Mouse (Mus musculus) embryonic facial prominence, embryonic 15.5 days (tissue): ENCODE results near the gene Ube2s. TPM values are rescaled to one million over a fixed set of nuclear protein-coding genes. Genes with fewer than 3 reads are reported as not detected.
"Not testable (repeated sequence)": the region's sequence is repeated elsewhere in the genome, so short reads cannot be mapped to it uniquely, and the experiment has no call there.

Experiments used
- ATAC-seq: fragments of 200-750 bp; cut with Nextera tagmentation; 2 replicates; pipeline ENCODE4 v1.8.0; 2017; ENCODE audit warnings: low read depth, moderate TSS enrichment; ENCODE audit not compliant: insufficient number of reproducible peaks, low FRiP score, low TSS enrichment
- H3K27ac ChIP-seq: fragments of 300-500 bp; sonication (generic); replicated peaks from 2 replicates; pipeline ENCODE4 v1.5.1; 2015; ENCODE audit warnings: mild to moderate bottlenecking, inconsistent platforms
- H3K27me3 ChIP-seq: fragments of 300-500 bp; sonication (generic); 2 replicates; pipeline ENCODE4 v1.6.1; 2015; ENCODE audit warnings: inconsistent platforms
- H3K36me3 ChIP-seq: fragments of 300-500 bp; sonication (generic); 2 replicates; pipeline ENCODE4 v1.6.1; 2015; ENCODE audit warnings: mild to moderate bottlenecking, inconsistent platforms
- H3K4me1 ChIP-seq: fragments of 300-500 bp; sonication (generic); 2 replicates; pipeline ENCODE4 v1.6.1; 2015; ENCODE audit warnings: inconsistent platforms
- H3K4me2 ChIP-seq: fragments of 300-500 bp; sonication (generic); replicated peaks from 2 replicates; pipeline ENCODE4 v1.6.1; 2015; ENCODE audit warnings: mild to moderate bottlenecking, inconsistent platforms
- H3K4me3 ChIP-seq: fragments of 300-500 bp; sonication (generic); replicated peaks from 2 replicates; pipeline ENCODE4 v1.5.1; 2015; ENCODE audit warnings: mild to moderate bottlenecking, inconsistent platforms
- H3K9ac ChIP-seq: fragments of 300-500 bp; sonication (generic); 2 replicates; pipeline ENCODE4 v1.6.1; 2015; ENCODE audit warnings: inconsistent platforms
- H3K9me3 ChIP-seq: fragments of 300-500 bp; sonication (generic); replicated peaks from 2 replicates; pipeline ENCODE4 v1.6.1; 2016; ENCODE audit warnings: inconsistent platforms
- WGBS: fragments of 180-500 bp; shearing (Covaris S2); methylation state at CpG from one replicate; pipeline ENCODE4 v1.1.7; 2015; 5-methylcytosine and 5-hydroxymethylcytosine counted together
- polyA plus RNA-seq: library from polyadenylated mRNA; unstranded; fragments of >200 nt; fragmentation: Nextera tagmentation; extraction: Ambion mirVana; gene quantifications from 2 replicates; pipeline ENCODE4 v1.2.1, GENCODE M21; 2015

The Ube2s gene
- polyA plus RNA-seq, 1 experiment from 2014 or later: 351 TPM

- Histone ChIP-seq H3K9ac (no peak overlapping the region), H3K27me3 (no peaks in the 10 kb centered on the region), H3K27ac (no peak overlapping the region), H3K4me3 (no peak overlapping the region), H3K4me2 (no peak overlapping the region), H3K4me1 (peaks cover 6% of the 10 kb centered on the region; the same call in 1 of the 2 replicates), H3K9me3 (no peaks in the 10 kb centered on the region), H3K36me3 (no peaks in the 10 kb centered on the region)
- ATAC-seq: no peak
Observed at GRCm38 (mm10) chr7:4816559-4816958, 4.2 kb upstream of the Ube2s start.

DNA sequence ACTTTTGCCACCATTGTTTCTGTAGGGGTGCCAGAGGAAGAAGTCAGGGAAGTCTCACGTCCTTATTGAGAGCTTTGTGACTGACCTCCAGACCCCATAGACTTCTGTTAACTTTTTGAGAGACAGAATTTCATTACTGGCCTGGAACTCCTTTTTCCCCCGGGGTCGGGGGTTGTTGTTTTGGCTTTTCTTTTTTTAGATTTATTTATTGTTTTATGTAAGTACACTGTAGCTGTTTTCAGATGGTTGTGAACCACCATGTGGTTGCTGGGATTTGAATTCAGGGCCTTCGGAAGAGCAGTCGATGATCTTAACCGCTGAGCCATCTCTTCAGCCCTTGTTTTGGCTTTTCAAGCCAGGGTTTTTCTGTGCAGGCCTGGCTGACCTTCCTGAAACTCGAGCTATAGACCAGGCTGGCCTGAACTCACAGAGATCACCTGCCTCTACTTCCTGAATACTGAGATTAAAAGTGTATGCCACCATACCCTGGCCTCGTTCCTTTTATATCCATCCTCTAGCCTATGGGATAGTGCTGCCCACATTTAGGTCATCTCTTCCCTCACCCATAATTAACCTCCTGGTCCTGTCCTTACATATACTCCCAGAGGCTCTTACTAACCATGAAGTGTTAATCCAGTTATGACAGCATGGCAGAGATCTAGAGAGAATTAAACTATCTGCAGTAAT, 858 bp upstream of the Ube2s start:
- peaks cover 28% of the 10 kb centered on the region; the same call in 1 of the 2 replicates for H3K36me3 ChIP-seq
- WGBS: 20% methylated on average over 8 of the region's 8 CpGs
- ATAC-seq: no peak

DNA sequence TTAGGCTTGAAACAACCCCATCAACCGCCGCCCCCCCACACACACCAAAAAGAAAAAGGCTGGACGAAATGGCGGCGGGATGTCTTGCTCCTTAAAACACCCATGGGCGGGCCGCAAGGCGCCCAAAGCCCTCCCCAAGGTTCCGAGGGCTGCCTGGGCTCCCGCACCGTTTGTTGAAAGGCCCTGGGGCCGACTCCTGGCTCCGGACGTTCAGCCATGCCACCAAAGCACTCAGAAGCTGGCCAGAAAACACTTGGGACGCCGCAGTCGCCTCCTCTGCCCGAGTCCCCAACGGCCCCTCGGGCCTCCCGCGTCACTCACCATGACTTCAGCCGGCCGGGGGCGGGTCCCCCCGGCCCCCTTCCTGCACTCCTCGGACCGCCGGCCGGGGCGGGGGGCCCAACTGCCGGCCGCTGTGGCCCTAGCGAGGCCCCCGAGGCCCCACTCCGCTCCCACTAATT, 518 bp downstream of the Ube2s start:
- no peaks in the 10 kb centered on the region for H3K27me3 ChIP-seq
- WGBS: 2% methylated on average over 33 of the region's 36 CpGs
- H3K4me2 ChIP-seq: peak overlapping the region; percentile 72
- peaks cover 37% of the 10 kb centered on the region for H3K36me3 ChIP-seq
- peak overlapping the region; percentile 95 for H3K9ac ChIP-seq
- H3K27ac ChIP-seq: peak overlapping the region; percentile 97
- H3K4me3 ChIP-seq: peak overlapping the region; percentile 98
- ATAC-seq: no peak; the same call in 1 of the 2 replicates
- H3K9me3 ChIP-seq: no peaks in the 10 kb centered on the region
- peaks cover 30% of the 10 kb centered on the region for H3K4me1 ChIP-seq

More for the DNA sequence above, 858 bp upstream of the Ube2s start:
- Histone ChIP-seq H3K27me3 (no peaks in the 10 kb centered on the region), H3K4me3 (peak overlapping the region; percentile 98), H3K27ac (peak overlapping the region; percentile 97), H3K9ac (peak overlapping the region; percentile 39), H3K4me1 (peaks cover 30% of the 10 kb centered on the region), H3K9me3 (no peaks in the 10 kb centered on the region), H3K4me2 (peak overlapping the region; percentile 72)

GRCm38 (mm10) chr7:4811131-4811530, 1.3 kb downstream of the Ube2s start:
- Histone ChIP-seq H3K9ac (peak overlapping the region; percentile 95), H3K36me3 (peaks cover 45% of the 10 kb centered on the region), H3K4me1 (peaks cover 30% of the 10 kb centered on the region), H3K4me3 (peak overlapping the region; percentile 98), H3K4me2 (peak overlapping the region; percentile 72)
- not testable (repeated sequence) for H3K9me3 ChIP-seq, ATAC-seq, H3K27ac ChIP-seq, H3K27me3 ChIP-seq
- 30% methylated on average over 10 of the region's 10 CpGs for WGBS

GRCm38 (mm10) chr7:4806716-4807115, 5.7 kb downstream of the Ube2s start:
- no peak for ATAC-seq
- H3K4me3 ChIP-seq: no peak overlapping the region
- H3K9ac ChIP-seq: no peak overlapping the region
- peaks cover 64% of the 10 kb centered on the region for H3K36me3 ChIP-seq
- H3K9me3 ChIP-seq: no peaks in the 10 kb centered on the region
- no peak overlapping the region for H3K27ac ChIP-seq
- H3K4me2 ChIP-seq: no peak overlapping the region
- H3K4me1 ChIP-seq: peaks cover 24% of the 10 kb centered on the region
- WGBS: 89% methylated on average over 7 of the region's 7 CpGs
- no peaks in the 10 kb centered on the region for H3K27me3 ChIP-seq

DNA sequence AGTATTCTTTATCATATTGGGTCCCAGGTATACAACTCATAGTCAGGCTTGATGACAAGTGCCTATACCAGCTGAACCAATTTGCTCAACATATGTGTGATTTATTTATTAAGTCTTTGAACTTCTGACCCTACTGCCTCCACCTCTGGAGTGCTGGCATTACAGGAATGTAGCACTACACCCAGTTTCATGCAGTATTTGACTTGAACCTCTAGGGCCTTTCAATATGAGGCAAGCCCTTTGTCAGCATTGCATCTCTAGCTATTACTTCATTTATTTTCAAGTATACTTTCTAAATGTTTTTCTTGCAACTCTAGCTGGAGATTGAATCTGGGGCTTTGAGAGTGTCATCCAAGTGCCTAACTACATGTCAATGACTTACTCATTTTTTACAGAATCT, 10.1 kb downstream of the Ube2s start:
- no peak overlapping the region for H3K4me2 ChIP-seq
- no peak overlapping the region for H3K4me3 ChIP-seq
- H3K36me3 ChIP-seq: peaks cover 42% of the 10 kb centered on the region
- no peaks in the 10 kb centered on the region for H3K4me1 ChIP-seq
- no peaks in the 10 kb centered on the region for H3K9me3 ChIP-seq
- no peak for ATAC-seq
- no peak overlapping the region for H3K27ac ChIP-seq
- H3K27me3 ChIP-seq: no peaks in the 10 kb centered on the region
- no peak overlapping the region for H3K9ac ChIP-seq

DNA sequence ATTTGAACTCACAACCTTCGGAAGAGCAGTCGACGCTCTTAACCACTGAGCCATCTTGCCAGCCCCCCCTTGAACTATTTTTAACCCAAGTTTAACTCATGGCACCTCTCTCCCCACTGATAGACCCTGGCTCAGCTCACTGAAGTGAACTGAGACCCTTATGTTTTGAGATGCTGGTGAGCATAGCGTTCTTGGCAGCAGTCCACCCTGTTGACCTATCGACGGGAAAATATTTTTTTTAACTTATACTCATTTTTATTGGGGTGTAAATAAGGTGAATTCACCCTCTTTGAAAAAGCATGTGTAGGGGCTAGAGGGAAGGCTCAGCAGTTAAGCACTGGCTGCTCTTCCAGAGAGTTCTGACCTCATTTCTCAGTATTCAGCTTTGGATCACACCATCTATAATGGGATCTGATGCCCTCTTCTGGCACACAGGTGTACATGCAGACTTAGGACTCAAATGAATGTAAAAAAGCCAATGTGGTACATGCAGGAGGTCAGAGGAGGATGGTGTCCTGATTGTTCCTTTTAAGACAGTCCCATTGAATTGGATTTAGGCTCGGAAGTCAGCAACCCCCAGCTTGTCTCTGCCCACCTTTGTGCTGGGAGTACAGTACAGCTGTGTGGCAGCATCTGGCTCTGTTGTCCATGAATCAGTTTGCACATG, 16.5 kb downstream of the Ube2s start:
- H3K27me3 ChIP-seq: no peaks in the 10 kb centered on the region
- 64% methylated on average over 7 of the region's 7 CpGs for whole genome bisulfite sequencing

DNA sequence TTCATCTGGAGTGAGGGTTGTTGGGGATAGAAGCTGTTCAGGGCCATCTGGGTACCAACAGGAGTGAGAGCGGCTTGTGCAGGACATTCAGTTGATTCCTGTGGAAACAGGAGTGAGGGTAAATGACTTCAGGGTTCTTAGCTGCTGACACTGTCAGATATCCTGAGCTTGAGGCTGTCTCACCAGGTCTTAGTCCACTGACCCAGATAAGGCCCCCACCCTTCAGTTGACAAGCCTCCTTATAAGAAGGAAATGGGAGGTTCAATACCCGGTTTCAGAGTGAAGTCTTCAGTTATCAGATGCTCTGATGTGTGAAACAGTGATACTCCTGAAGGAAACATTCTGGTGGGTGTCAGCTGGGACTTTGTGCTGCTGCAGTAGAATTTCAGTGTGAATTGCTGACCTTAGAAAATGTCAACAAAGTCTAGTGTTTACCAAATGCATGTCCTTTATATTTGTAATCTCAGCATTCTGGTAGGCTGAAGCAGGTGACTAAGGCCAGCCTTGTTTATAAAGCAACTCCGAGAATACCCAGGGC, 17.7 kb downstream of the Ube2s start:
- no peaks in the 10 kb centered on the region for H3K9me3 ChIP-seq
- 83% methylated on average over 3 of the region's 3 CpGs for WGBS
- 0 out of 2 replicates have a peak, but pooled peaks cover 4% of the 10 kb centered on the region for H3K27me3 ChIP-seq
- peak overlapping the region; percentile 65; the same call in 1 of the 2 replicates for H3K4me2 ChIP-seq
- H3K27ac ChIP-seq: no peak overlapping the region
- H3K4me1 ChIP-seq: peaks cover 16% of the 10 kb centered on the region
- ATAC-seq: no peak
- H3K4me3 ChIP-seq: 0 out of 2 replicates have a peak overlapping the region, but pooled peaks have one; percentile 87
- H3K9ac ChIP-seq: 0 out of 2 replicates have a peak overlapping the region, but pooled peaks have one; percentile 9
- peaks cover 40% of the 10 kb centered on the region for H3K36me3 ChIP-seq

More for the DNA sequence above, 16.5 kb downstream of the Ube2s start:
- H3K4me3 ChIP-seq: no peak overlapping the region
- no peak overlapping the region for H3K4me2 ChIP-seq
- H3K36me3 ChIP-seq: peaks cover 40% of the 10 kb centered on the region
- H3K27ac ChIP-seq: no peak overlapping the region; the same call in 1 of the 2 replicates
- peaks cover 16% of the 10 kb centered on the region for H3K4me1 ChIP-seq
- no peak overlapping the region for H3K9ac ChIP-seq
- ATAC-seq: no peak
- H3K9me3 ChIP-seq: no peaks in the 10 kb centered on the region

DNA sequence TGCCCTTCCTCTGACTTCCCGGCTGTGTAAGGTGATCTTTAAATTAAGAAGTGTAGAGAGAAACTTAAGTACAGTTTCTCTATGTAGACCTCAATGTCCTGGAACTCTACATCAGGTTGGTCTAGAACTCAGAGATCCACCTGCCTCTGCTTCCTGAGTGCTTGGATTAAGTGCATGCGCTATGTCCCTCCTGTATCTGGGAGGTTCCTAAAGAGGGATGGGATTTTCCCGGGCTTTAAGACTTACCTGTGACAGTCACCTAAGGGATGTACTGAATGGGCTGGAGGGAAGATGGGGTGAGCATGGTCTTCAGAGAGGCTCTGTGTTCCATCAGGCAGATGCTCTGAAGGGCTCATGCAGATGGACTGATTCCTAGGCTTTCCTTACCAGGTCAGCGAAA, 18.7 kb downstream of the Ube2s start:
- peak overlapping the region; percentile 65 for H3K4me2 ChIP-seq
- H3K4me3 ChIP-seq: peak overlapping the region; percentile 87
- H3K27me3 ChIP-seq: peaks cover 10% of the 10 kb centered on the region; the same call in 1 of the 2 replicates
- peak overlapping the region; percentile 93 for H3K9ac ChIP-seq
- WGBS: 35% methylated on average over 4 of the region's 4 CpGs
- peaks cover 40% of the 10 kb centered on the region for H3K36me3 ChIP-seq
- H3K27ac ChIP-seq: peak overlapping the region; percentile 97; the same call in 1 of the 2 replicates
- no peaks in the 10 kb centered on the region for H3K9me3 ChIP-seq
- ATAC-seq: no peak
- peaks cover 22% of the 10 kb centered on the region for H3K4me1 ChIP-seq

DNA sequence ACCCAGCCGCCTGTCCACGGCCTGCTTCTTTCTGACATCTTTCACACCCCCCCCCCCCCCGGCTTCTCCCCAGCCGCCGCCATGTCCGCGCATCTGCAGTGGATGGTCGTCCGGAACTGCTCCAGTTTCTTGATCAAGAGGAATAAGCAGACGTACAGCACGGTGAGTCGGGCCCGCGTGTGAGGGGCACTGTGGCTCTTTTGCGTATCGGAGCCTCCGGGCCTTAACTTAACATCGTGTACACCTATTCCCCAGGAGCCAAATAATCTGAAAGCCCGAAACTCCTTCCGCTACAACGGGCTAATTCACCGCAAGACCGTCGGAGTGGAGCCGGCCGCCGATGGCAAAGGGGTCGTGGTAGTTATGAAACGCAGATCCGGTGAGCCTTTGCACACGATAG, 19.1 kb downstream of the Ube2s start:
- peak overlapping the region; percentile 65 for H3K4me2 ChIP-seq
- not testable (repeated sequence) for ATAC-seq, H3K9me3 ChIP-seq
- under 1% methylated on average over 29 of the region's 31 CpGs for WGBS
- peak overlapping the region; percentile 87 for H3K4me3 ChIP-seq
- H3K9ac ChIP-seq: peak overlapping the region; percentile 93
- H3K27me3 ChIP-seq: peaks cover 10% of the 10 kb centered on the region
- H3K27ac ChIP-seq: peak overlapping the region; percentile 97
- H3K4me1 ChIP-seq: peaks cover 27% of the 10 kb centered on the region
- peaks cover 40% of the 10 kb centered on the region for H3K36me3 ChIP-seq
